Mouse (Mus musculus): Measurements from ENCODE around the gene Bsn. TPM values are rescaled to one million over a fixed set of nuclear protein-coding genes. Genes with fewer than 3 reads are reported as not detected.
"Not testable (repeated sequence)": the region's sequence is repeated elsewhere in the genome, so short reads cannot be mapped to it uniquely, and the experiment has no call there.

Gene Bsn
- polyA plus RNA-seq, 1 experiment from 2014 or later = 0.59 TPM

DNA sequence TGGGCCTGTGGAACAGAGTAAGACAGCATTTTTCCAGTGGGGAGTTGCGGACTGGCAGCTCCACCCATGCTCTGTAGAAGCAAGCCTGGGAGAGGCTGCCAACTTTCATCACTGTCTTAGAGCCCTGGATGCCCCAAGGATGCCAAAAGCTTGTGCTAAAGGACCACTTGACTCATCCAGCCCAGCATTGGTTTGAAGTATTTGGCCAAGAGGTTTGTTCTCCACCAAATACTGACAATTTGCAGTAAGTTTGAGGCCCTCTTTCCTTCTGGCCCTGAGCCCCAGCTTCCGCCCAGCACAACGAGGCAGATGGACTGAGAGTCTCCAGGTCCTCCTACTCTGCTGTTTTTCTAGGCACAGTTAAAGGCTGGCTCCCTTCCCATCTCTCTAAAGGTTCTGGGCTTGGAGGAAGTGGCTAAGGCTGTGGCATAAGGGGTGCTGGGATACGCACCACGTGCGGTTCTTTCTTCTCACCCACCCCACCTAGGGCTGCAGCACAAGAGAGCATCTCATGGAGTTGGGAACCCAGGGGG is 53.2 kb downstream of the Bsn start:
- Histone ChIP-seq H3K4me2 (ENCODE audit: low read depth, low read length) (no peak overlapping the region), H3K27me3 (ENCODE audit: insufficient read depth, low read length) (no peaks in the 10 kb centered on the region), H3K4me1 (ENCODE audit: insufficient read depth) (no peaks in the 10 kb centered on the region), H3K27ac (ENCODE audit: low read depth) (no peak overlapping the region), H3K9ac (replicated peaks) (no peak overlapping the region), H3K36me3 (replicated peaks; ENCODE audit: insufficient read depth, low read length) (no peaks in the 10 kb centered on the region), H3K9me3 (ENCODE audit: low read length) (no peaks in the 10 kb centered on the region), H3K4me3 (ENCODE audit: low read depth, low read length) (no peak overlapping the region)
- no peak for DNase-seq
- 67% methylated on average over 6 of the region's 6 CpGs for WGBS (ENCODE audit: insufficient replicate concordance)
- no peak for ATAC-seq
- no peak for TF ChIP-seq CTCF (IDR thresholded peaks at IDR 0.05; ENCODE audit: low read depth)
- no peak for TF ChIP-seq EP300 (IDR thresholded peaks at IDR 0.05; ENCODE audit: low read depth)

- H3K36me3 ChIP-seq (replicated peaks; ENCODE audit: insufficient read depth, low read length) = no peaks in the 10 kb centered on the region
- DNase-seq (no peak), ATAC-seq (no peak)
- no peaks in the 10 kb centered on the region for H3K27me3 ChIP-seq (ENCODE audit: insufficient read depth, low read length)
- WGBS (ENCODE audit: insufficient replicate concordance) = 47% methylated on average over 1 of the region's 1 CpGs
- no peak overlapping the region for H3K27ac ChIP-seq (ENCODE audit: low read depth)
- H3K4me3 ChIP-seq (ENCODE audit: low read depth, low read length) = no peak overlapping the region
- no peak overlapping the region for H3K4me2 ChIP-seq (ENCODE audit: low read depth, low read length)
- no peak overlapping the region for H3K9ac ChIP-seq (replicated peaks)
- peak; percentile 68 for TF ChIP-seq CTCF (IDR thresholded peaks at IDR 0.05; ENCODE audit: low read depth)
- TF ChIP-seq EP300 (IDR thresholded peaks at IDR 0.05; ENCODE audit: low read depth) = no peak
- H3K9me3 ChIP-seq (ENCODE audit: low read length) = no peaks in the 10 kb centered on the region
- H3K4me1 ChIP-seq (ENCODE audit: insufficient read depth) = no peaks in the 10 kb centered on the region
These were observed 54.0 kb downstream of the Bsn start for GRCm38 (mm10) chr9:108136225-108136624.

- not testable (repeated sequence) for H3K9me3 ChIP-seq (ENCODE audit: low read length); H3K4me3 ChIP-seq (ENCODE audit: low read depth, low read length); H3K9ac ChIP-seq (replicated peaks); H3K4me1 ChIP-seq (ENCODE audit: insufficient read depth); ATAC-seq; H3K27me3 ChIP-seq (ENCODE audit: insufficient read depth, low read length); H3K36me3 ChIP-seq (replicated peaks; ENCODE audit: insufficient read depth, low read length); H3K27ac ChIP-seq (ENCODE audit: low read depth); DNase-seq; H3K4me2 ChIP-seq (ENCODE audit: low read depth, low read length)
- 63% methylated on average over 3 of the region's 3 CpGs for WGBS (ENCODE audit: insufficient replicate concordance)
These were observed 54.5 kb downstream of the Bsn start for GRCm38 (mm10) chr9:108135679-108136078.

DNA sequence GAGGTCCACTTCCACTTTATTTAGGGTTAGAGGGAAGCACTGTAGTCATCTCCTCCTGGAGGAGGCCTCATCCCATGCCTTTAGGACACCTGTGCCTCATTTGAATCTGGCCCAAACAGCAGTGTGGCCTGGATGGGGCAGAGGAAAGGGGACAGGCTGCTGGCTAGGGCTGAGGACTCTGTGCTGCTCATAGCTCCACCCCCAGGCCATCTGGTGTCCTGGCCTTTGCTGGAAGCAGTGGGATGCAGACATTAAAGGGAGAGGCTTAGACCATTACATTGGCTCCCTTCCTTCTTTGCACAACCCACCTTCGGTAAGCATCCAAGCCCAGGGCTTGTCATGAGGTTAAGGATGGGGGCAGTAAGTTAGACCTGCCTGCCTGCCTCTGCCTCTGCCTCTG is 56.7 kb downstream of the Bsn start:
- 45% methylated on average over 1 of the region's 1 CpGs for WGBS (ENCODE audit: insufficient replicate concordance)
- no peak overlapping the region for H3K9ac ChIP-seq (replicated peaks)
- no peaks in the 10 kb centered on the region for H3K27me3 ChIP-seq (ENCODE audit: insufficient read depth, low read length)
- H3K9me3 ChIP-seq (ENCODE audit: low read length) = no peaks in the 10 kb centered on the region
- H3K4me2 ChIP-seq (ENCODE audit: low read depth, low read length) = no peak overlapping the region
- H3K4me1 ChIP-seq (ENCODE audit: insufficient read depth) = no peaks in the 10 kb centered on the region
- DNase-seq = no peak
- ATAC-seq = no peak
- no peaks in the 10 kb centered on the region for H3K36me3 ChIP-seq (replicated peaks; ENCODE audit: insufficient read depth, low read length)
- H3K27ac ChIP-seq (ENCODE audit: low read depth) = no peak overlapping the region
- H3K4me3 ChIP-seq (ENCODE audit: low read depth, low read length) = no peak overlapping the region
- TF ChIP-seq CTCF (IDR thresholded peaks at IDR 0.05; ENCODE audit: low read depth) (no peak), EP300 (IDR thresholded peaks at IDR 0.05; ENCODE audit: low read depth) (no peak)

GRCm38 (mm10) chr9:108132373-108132772 is 57.8 kb downstream of the Bsn start:
- ATAC-seq (no peak), DNase-seq (no peak)
- no peak overlapping the region for H3K9ac ChIP-seq (replicated peaks)
- no peaks in the 10 kb centered on the region for H3K9me3 ChIP-seq (ENCODE audit: low read length)
- H3K4me1 ChIP-seq (ENCODE audit: insufficient read depth) = no peaks in the 10 kb centered on the region
- no peak overlapping the region for H3K4me2 ChIP-seq (ENCODE audit: low read depth, low read length)
- no peak overlapping the region for H3K4me3 ChIP-seq (ENCODE audit: low read depth, low read length)
- no peaks in the 10 kb centered on the region for H3K27me3 ChIP-seq (ENCODE audit: insufficient read depth, low read length)
- no peak for TF ChIP-seq CTCF (IDR thresholded peaks at IDR 0.05; ENCODE audit: low read depth)
- TF ChIP-seq EP300 (IDR thresholded peaks at IDR 0.05; ENCODE audit: low read depth) = no peak
- H3K27ac ChIP-seq (ENCODE audit: low read depth) = no peak overlapping the region
- 86% methylated on average over 3 of the region's 3 CpGs for WGBS (ENCODE audit: insufficient replicate concordance)
- H3K36me3 ChIP-seq (replicated peaks; ENCODE audit: insufficient read depth, low read length) = no peaks in the 10 kb centered on the region

GRCm38 (mm10) chr9:108131502-108131901 is 58.7 kb downstream of the Bsn start:
- Histone ChIP-seq H3K27ac (ENCODE audit: low read depth) (no peak overlapping the region), H3K9me3 (ENCODE audit: low read length) (no peaks in the 10 kb centered on the region), H3K27me3 (ENCODE audit: insufficient read depth, low read length) (no peaks in the 10 kb centered on the region), H3K9ac (replicated peaks) (no peak overlapping the region), H3K4me2 (ENCODE audit: low read depth, low read length) (no peak overlapping the region), H3K4me3 (ENCODE audit: low read depth, low read length) (no peak overlapping the region), H3K36me3 (replicated peaks; ENCODE audit: insufficient read depth, low read length) (no peaks in the 10 kb centered on the region), H3K4me1 (ENCODE audit: insufficient read depth) (no peaks in the 10 kb centered on the region)
- 60% methylated on average over 5 of the region's 5 CpGs for WGBS (ENCODE audit: insufficient replicate concordance)
- no peak for DNase-seq
- no peak for ATAC-seq
- TF ChIP-seq CTCF (IDR thresholded peaks at IDR 0.05; ENCODE audit: low read depth) (no peak), EP300 (IDR thresholded peaks at IDR 0.05; ENCODE audit: low read depth) (no peak)

Measured in liver, postnatal 0 days (tissue).